Mouse (Mus musculus): Measurements from ENCODE around the gene Ehd4.

DNA sequence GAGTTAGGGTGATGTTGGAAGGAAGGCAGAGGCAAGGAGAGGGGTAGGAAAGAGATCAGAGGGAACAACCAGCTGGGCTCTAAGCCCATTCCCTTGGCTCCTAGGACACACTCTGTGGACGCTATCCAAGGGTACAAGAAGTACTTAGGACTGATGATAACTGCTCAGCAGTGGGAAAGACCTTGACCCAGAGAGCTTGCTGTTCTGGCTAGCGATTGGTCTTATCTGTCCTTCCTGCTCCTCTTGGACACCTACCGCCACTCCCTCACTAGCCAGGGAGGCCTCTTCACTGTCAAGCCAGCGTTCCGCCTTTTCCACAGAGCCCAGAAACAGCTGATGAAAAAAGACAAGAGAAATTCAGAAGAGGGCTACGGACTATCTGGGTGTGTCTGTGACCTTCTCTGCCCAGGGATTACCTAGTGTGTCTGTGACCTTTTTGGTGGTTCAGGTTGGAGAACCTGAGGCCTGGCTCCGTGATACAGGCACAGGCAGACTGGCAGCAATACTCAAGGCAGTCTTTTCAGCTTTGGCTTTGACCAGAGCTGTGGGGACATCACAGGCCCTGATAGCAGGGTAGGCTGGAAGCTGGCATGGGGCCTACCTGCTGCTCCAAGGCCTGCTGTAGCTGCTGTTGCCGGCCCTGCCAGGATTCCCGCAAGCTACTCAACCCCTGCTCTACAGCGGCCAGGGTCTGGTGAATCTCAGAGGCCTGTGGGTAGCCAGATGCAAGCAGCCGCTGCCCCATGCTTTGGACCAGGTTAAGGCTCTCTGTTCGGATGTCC lies 99.4 kb downstream of the Ehd4 start:
- TF ChIP-seq CHD2 (IDR thresholded peaks at IDR 0.05; ENCODE audit: low read depth, low read length): no peak
- no peak for TF ChIP-seq ZNF384 (IDR thresholded peaks at IDR 0.05; ENCODE audit: low read depth, low read length)

Measured in ES-E14 (cell line).